Mouse (Mus musculus) cerebellum, adult (tissue): ENCODE measurements around the gene Tesk1.
A peak's percentile ranks its signal among the peaks of the same experiment; 100 is the strongest.

Experiments
- ATAC-seq: cut with Nextera tagmentation; 2 replicates; pipeline ENCODE4 v1.9.2; 2017; ENCODE audit warnings: mild to moderate bottlenecking, moderate library complexity, mixed read lengths; ENCODE audit not compliant: insufficient number of reproducible peaks, low FRiP score, low TSS enrichment

Tesk1 gene

GRCm38 (mm10) chr4:43418973-43419656, 22.6 kb upstream of the Tesk1 start:
- ATAC-seq = no peak

- no peak for ATAC-seq
Measured at GRCm38 (mm10) chr4:43419801-43420281, 21.9 kb upstream of the Tesk1 start.

- ATAC-seq = no peak
Measured at GRCm38 (mm10) chr4:43420305-43420704, 21.4 kb upstream of the Tesk1 start.

- ATAC-seq = no peak
Measured at GRCm38 (mm10) chr4:43421632-43422240, 20.0 kb upstream of the Tesk1 start.

GRCm38 (mm10) chr4:43423267-43423934, 18.3 kb upstream of the Tesk1 start:
- no peak for ATAC-seq

GRCm38 (mm10) chr4:43424072-43424471, 17.7 kb upstream of the Tesk1 start:
- no peak for ATAC-seq

GRCm38 (mm10) chr4:43425197-43425596, 16.5 kb upstream of the Tesk1 start:
- ATAC-seq = no peak

GRCm38 (mm10) chr4:43425648-43426380, 15.9 kb upstream of the Tesk1 start:
- no peak for ATAC-seq

- ATAC-seq = no peak
Measured at GRCm38 (mm10) chr4:43426487-43426886, 15.3 kb upstream of the Tesk1 start.

GRCm38 (mm10) chr4:43427501-43428179, 14.1 kb upstream of the Tesk1 start:
- no peak for ATAC-seq

GRCm38 (mm10) chr4:43428180-43428861, 13.4 kb upstream of the Tesk1 start:
- no peak for ATAC-seq

GRCm38 (mm10) chr4:43428946-43429345, 12.8 kb upstream of the Tesk1 start, which contains the start of gene Fam166b:
TSS of gene Fam166b (minus strand) at chr4:43429134.
- no peak for ATAC-seq

GRCm38 (mm10) chr4:43431690-43432089, 10.0 kb upstream of the Tesk1 start:
- peak; percentile 64 for ATAC-seq

GRCm38 (mm10) chr4:43432832-43433231, 8.9 kb upstream of the Tesk1 start:
- ATAC-seq = no peak

- ATAC-seq = peak; percentile 86
Measured at GRCm38 (mm10) chr4:43442044-43442443, 305 bp downstream of the Tesk1 start.

- peak; percentile 53 for ATAC-seq
Measured at GRCm38 (mm10) chr4:43442456-43443361, 970 bp downstream of the Tesk1 start.

- peak; percentile 5; the same call in 1 of the 2 replicates for ATAC-seq
Measured at GRCm38 (mm10) chr4:43443511-43443910, 1.8 kb downstream of the Tesk1 start.

GRCm38 (mm10) chr4:43447251-43447650, 5.5 kb downstream of the Tesk1 start:
- ATAC-seq = no peak

GRCm38 (mm10) chr4:43448554-43448953, 6.8 kb downstream of the Tesk1 start:
- no peak for ATAC-seq
